In genomic region chr19:54107103-54107821, GRCm38 (mm10) we compare ENCODE assay signal across 9 mouse cellular contexts.
DNase-seq lines count a peak whose midpoint lies in the region; ATAC-seq and TF ChIP-seq lines count a peak whose summit lies in the region.
"Had no signal": no experiment of that assay in that cellular context is flagged by ENCODE, and none has a peak within 500 bp of the region (broad histone marks: within the 10 kb centered on the region; RNA-seq: fewer than 3 reads in every experiment).

No protein-coding gene starts in this region.

- 58% methylated on average over 13 of the region's 13 CpGs for WGBS in heart, postnatal 0 days
- WGBS in midbrain, embryonic 10.5 days: 54% methylated on average over 13 of the region's 13 CpGs

- H3K4me2 ChIP-seq in heart, postnatal 0 days (ENCODE audit: low read depth, low read length): no peak overlapping the region

- no peaks in the 10 kb centered on the region for H3K36me3 ChIP-seq in ES-Bruce4 (ENCODE audit: control insufficient read depth, insufficient read depth, low read length, poor library complexity, severe bottlenecking)
- no peaks in the 10 kb centered on the region for H3K36me3 ChIP-seq in heart, postnatal 0 days (replicated peaks; ENCODE audit: control insufficient read depth, insufficient read depth, low read length)
- no peaks in the 10 kb centered on the region for H3K36me3 ChIP-seq in midbrain, embryonic 10.5 days

- H3K27me3 ChIP-seq in ES-Bruce4 (ENCODE audit: control insufficient read depth, insufficient read depth, low read length, poor library complexity, severe bottlenecking): no peaks in the 10 kb centered on the region
- H3K27me3 ChIP-seq in heart, postnatal 0 days (ENCODE audit: control insufficient read depth, insufficient read depth, low read length): 0 out of 2 replicates have a peak, but pooled peaks cover 6% of the 10 kb centered on the region
- H3K27me3 ChIP-seq in midbrain, embryonic 10.5 days (ENCODE audit: low read depth, poor library complexity, severe bottlenecking): no peaks in the 10 kb centered on the region

- no peaks in the 10 kb centered on the region for H3K9me3 ChIP-seq in ES-Bruce4 (replicated peaks; ENCODE audit: control insufficient read depth, insufficient read depth, low read length, poor library complexity, severe bottlenecking)
- H3K9me3 ChIP-seq in heart, postnatal 0 days (replicated peaks; ENCODE audit: control insufficient read depth, low read length): no peaks in the 10 kb centered on the region
- H3K9me3 ChIP-seq in midbrain, embryonic 10.5 days (replicated peaks): no peaks in the 10 kb centered on the region

- H3K9ac ChIP-seq in ES-Bruce4 (ENCODE audit: low read depth, poor library complexity, severe bottlenecking): no peak overlapping the region
- H3K9ac ChIP-seq in heart, postnatal 0 days (replicated peaks; ENCODE audit: low read depth, low read length): no peak overlapping the region

- peak; percentile 24 for ATAC-seq in heart, postnatal 0 days (ENCODE audit: insufficient read depth, low read depth)
- no peak for ATAC-seq in inflammation-experienced regulatory T-cells, adult 6 months

- TF ChIP-seq CTCF in ES-Bruce4 (IDR thresholded peaks at IDR 0.05; ENCODE audit: low read depth, low read length): no peak
- TF ChIP-seq CTCF in heart, postnatal 0 days (IDR thresholded peaks at IDR 0.05; ENCODE audit: low read depth): no peak

- H3K4me1 ChIP-seq in ES-Bruce4 (ENCODE audit: control insufficient read depth, insufficient read depth, low read length): no peaks in the 10 kb centered on the region
- H3K4me1 ChIP-seq in heart, postnatal 0 days (ENCODE audit: control insufficient read depth, insufficient read depth): no peaks in the 10 kb centered on the region
- H3K4me1 ChIP-seq in midbrain, embryonic 10.5 days: peaks cover 9% of the 10 kb centered on the region

- DNase-seq in A20 (ENCODE audit: low read depth, low spot score): peak; percentile 68
- no peak for DNase-seq in heart, postnatal 0 days (ENCODE audit: low spot score)
- DNase-seq in midbrain, embryonic 10.5 days (ENCODE audit: low spot score): peak; percentile 17
- no peak for DNase-seq in frontal cortex, postnatal 10 days (ENCODE audit: low spot score in 2 of 2)
- no peak for DNase-seq in ovary, postnatal 10 days (ENCODE audit: low spot score)
- DNase-seq in left cerebral cortex, adult 9 months (ENCODE audit: low spot score in 2 of 2): no peak

- H3K4me3 ChIP-seq in ES-Bruce4 (ENCODE audit: low read depth, low read length): no peak overlapping the region
- H3K4me3 ChIP-seq in heart, postnatal 0 days (ENCODE audit: low read depth, low read length): no peak overlapping the region
- no peak overlapping the region for H3K4me3 ChIP-seq in midbrain, embryonic 10.5 days
- H3K4me3 ChIP-seq: myocyte had no signal

- no peak overlapping the region for H3K27ac ChIP-seq in ES-Bruce4 (ENCODE audit: insufficient read depth, low read length)
- H3K27ac ChIP-seq in heart, postnatal 0 days (ENCODE audit: low read depth): no peak overlapping the region
- H3K27ac ChIP-seq in midbrain, embryonic 10.5 days (replicated peaks): no peak overlapping the region

- TF ChIP-seq EP300 in ES-Bruce4 (IDR thresholded peaks at IDR 0.05; ENCODE audit: insufficient read depth, low read depth, low read length): peak; percentile 68; the same call in 1 of the 2 replicates
- no peak for TF ChIP-seq EP300 in heart, postnatal 0 days (IDR thresholded peaks at IDR 0.05; ENCODE audit: low read depth)

- no peak for TF ChIP-seq POLR2A in ES-Bruce4 (IDR thresholded peaks at IDR 0.05; ENCODE audit: insufficient read depth, low read length)

Comparison
In these comparisons a context has a peak if more than half of its experiments do, and no peak if none do; other contexts are left out.
1. DNase-seq: peak in A20 (single experiment) and midbrain, embryonic 10.5 days (single experiment); none in heart, postnatal 0 days (single experiment), frontal cortex, postnatal 10 days (0 of 2), ovary, postnatal 10 days (single experiment) and left cerebral cortex, adult 9 months (0 of 2).